7 mouse cellular contexts compared by ENCODE assay signal in genomic region chr6:36819019-36819783, GRCm38 (mm10). TPM values are rescaled to one million over a fixed set of nuclear protein-coding genes. Genes with fewer than 3 reads are reported as not detected.
DNase-seq lines count a peak whose midpoint lies in the region; ATAC-seq and TF ChIP-seq lines count a peak whose summit lies in the region.

No protein-coding gene starts in this region.

- H3K4me3 ChIP-seq in cortical plate, adult 2 months (ENCODE audit: insufficient read depth, low read length) = no peak overlapping the region
- H3K4me3 ChIP-seq in midbrain, postnatal 0 days (ENCODE audit: low read depth, low read length) = no peak overlapping the region

- intact Hi-C loops in left cerebral cortex, postnatal 14 days (cut with DNase I) = no loop called here

- no peak for TF ChIP-seq POLR2A in cortical plate, adult 2 months (IDR thresholded peaks at IDR 0.05; ENCODE audit: extremely low read depth, insufficient read depth, low read length)

- no peak overlapping the region for H3K4me2 ChIP-seq in midbrain, postnatal 0 days (ENCODE audit: low read depth, low read length, poor library complexity, severe bottlenecking)

- peak overlapping the region; percentile 65 for H3K27ac ChIP-seq in cortical plate, adult 2 months (ENCODE audit: insufficient read depth, low read length)
- peak overlapping the region; percentile 71 for H3K27ac ChIP-seq in midbrain, postnatal 0 days (ENCODE audit: low read depth, low read length)

- H3K9me3 ChIP-seq in midbrain, postnatal 0 days (ENCODE audit: low read length) = no peaks in the 10 kb centered on the region

- TF ChIP-seq CTCF in cortical plate, adult 2 months (IDR thresholded peaks at IDR 0.05; ENCODE audit: extremely low read depth, insufficient read depth, low read length) = no peak
- TF ChIP-seq CTCF in midbrain, postnatal 0 days (IDR thresholded peaks at IDR 0.05) = no peak

- H3K9ac ChIP-seq in midbrain, postnatal 0 days (replicated peaks; ENCODE audit: low read length, poor library complexity, severe bottlenecking) = no peak overlapping the region

- H3K36me3 ChIP-seq in midbrain, postnatal 0 days (ENCODE audit: insufficient read depth, low read length) = no peaks in the 10 kb centered on the region

- H3K27me3 ChIP-seq in midbrain, postnatal 0 days (ENCODE audit: insufficient read depth, low read length) = no peaks in the 10 kb centered on the region

- ATAC-seq in midbrain, postnatal 0 days (ENCODE audit: low FRiP score) = peak; percentile 95

- 30% methylated on average over 8 of the region's 8 CpGs for WGBS in midbrain, postnatal 0 days

- DNase-seq in adrenal gland, postnatal 36 days = peak; percentile 77 to 78
- DNase-seq in heart, adult 11 months = peak; percentile 92
- peak; percentile 4 for DNase-seq in kidney, adult 11 months
- peak; percentile 75 to 79 for DNase-seq in left cerebral cortex, postnatal 14 days (ENCODE audit: low spot score in 2 of 2)
- DNase-seq in midbrain, postnatal 0 days (ENCODE audit: low spot score) = peak; percentile 95
- DNase-seq in natural killer cell, adult 2 months (ENCODE audit: low spot score in 2 of 2) = no peak

- H3K4me1 ChIP-seq in cortical plate, adult 2 months (ENCODE audit: control insufficient read depth, insufficient read depth, low read length) = no peaks in the 10 kb centered on the region; the same call in 1 of the 2 replicates
- H3K4me1 ChIP-seq in midbrain, postnatal 0 days (ENCODE audit: insufficient read depth, low read length) = no peaks in the 10 kb centered on the region

RNA-seq across cellular contexts. Expression of gene Ptn, which starts 9.2 kb away (rescaled TPM):
- 10 to 100 TPM; 82.6 to 83.9 TPM for total RNA-seq in adrenal gland, postnatal 36 days (2021)
- 446 and 493 TPM in 2 replicates for polyA plus RNA-seq in cortical plate, adult 2 months (2012; rRNA removed)
- total RNA-seq in left cerebral cortex, postnatal 14 days (2021) = 100 to 1,000 TPM; 630 to 696 TPM
- 486 and 584 TPM in 2 replicates for total RNA-seq in midbrain, postnatal 0 days (2014; rRNA removed)
- polyA plus RNA-seq in midbrain, postnatal 0 days (2015; fragmentation: Nextera tagmentation; extraction: Ambion mirVana) = 1,122 and 1,124 TPM in 2 replicates

Comparison
In these comparisons a context has a peak if more than half of its experiments do, and no peak if none do; other contexts are left out.
1. DNase-seq: peak in adrenal gland, postnatal 36 days (2 of 2), heart, adult 11 months (single experiment), kidney, adult 11 months (single experiment), left cerebral cortex, postnatal 14 days (2 of 2) and midbrain, postnatal 0 days (single experiment); none in natural killer cell, adult 2 months (0 of 2).